Mouse (Mus musculus) hindbrain, postnatal 0 days (tissue): ENCODE results near the gene Crot. TPM values are rescaled to one million over a fixed set of nuclear protein-coding genes. Genes with fewer than 3 reads are reported as not detected.
A peak's percentile ranks its signal among the peaks of the same experiment; 100 is the strongest.

Experiments
- ATAC-seq: fragments of 200-750 bp; cut with Nextera tagmentation; 2 replicates; pipeline ENCODE4 v1.8.0; 2017; ENCODE audit warnings: mild to moderate bottlenecking, moderate TSS enrichment, moderate library complexity
- DNase-seq: peaks from one replicate; pipeline ENCODE4 v3.0.0-alpha.2; 2015; ENCODE audit warnings: low spot score
- H3K27ac ChIP-seq: fragments of 300-500 bp; sonication (generic); 2 replicates; pipeline ENCODE4 v1.5.1; 2014; ENCODE audit warnings: mild to moderate bottlenecking
- H3K27me3 ChIP-seq: fragments of 300-500 bp; sonication (generic); 2 replicates; pipeline ENCODE4 v1.6.1; 2014; ENCODE audit warnings: low read length, mixed read lengths; ENCODE audit not compliant: insufficient read depth
- H3K36me3 ChIP-seq: fragments of 300-500 bp; sonication (generic); 2 replicates; pipeline ENCODE4 v1.6.1; 2014; ENCODE audit warnings: low read length, mixed read lengths; ENCODE audit not compliant: insufficient read depth
- H3K4me1 ChIP-seq: fragments of 300-500 bp; sonication (generic); 2 replicates; pipeline ENCODE4 v1.6.1; 2014; ENCODE audit warnings: antibody characterized with exemption, low read length, mixed read lengths; ENCODE audit not compliant: insufficient read depth
- H3K4me2 ChIP-seq: fragments of 300-500 bp; sonication (generic); 2 replicates; pipeline ENCODE4 v1.6.1; 2014; ENCODE audit warnings: low read depth, mild to moderate bottlenecking, low read length, moderate library complexity, mixed read lengths
- H3K4me3 ChIP-seq: fragments of 300-500 bp; sonication (generic); 2 replicates; pipeline ENCODE4 v1.5.1; 2014; ENCODE audit warnings: low read length
- H3K9ac ChIP-seq: fragments of 300-500 bp; sonication (generic); replicated peaks from 2 replicates; pipeline ENCODE4 v1.6.1; 2014; ENCODE audit warnings: mild to moderate bottlenecking, low read length, moderate library complexity, mixed read lengths
- H3K9me3 ChIP-seq: fragments of 300-500 bp; sonication (generic); 2 replicates; pipeline ENCODE4 v1.6.1; 2016; ENCODE audit warnings: low read length, mixed read lengths
- CTCF ChIP-seq: IDR thresholded peaks from 2 replicates; pipeline ENCODE4 v1.5.1; 2016; ENCODE audit warnings: antibody characterized with exemption, control low read depth, low read depth
- WGBS: fragments of 180-500 bp; shearing (Covaris S2); extraction: QIAGEN DNeasy Blood & Tissue Kit; methylation state at CpG from one replicate; pipeline ENCODE4 v1.1.7; 2014; 5-methylcytosine and 5-hydroxymethylcytosine counted together
- polyA plus RNA-seq: library from polyadenylated mRNA; unstranded; fragments of >200 nt; fragmentation: Nextera tagmentation; extraction: Ambion mirVana; gene quantifications from 2 replicates; pipeline ENCODE4 v1.2.1, GENCODE M21; 2015
- total RNA-seq: library from RNA; depleted of rRNA; stranded (reverse); fragments of >200 nt; gene quantifications from 2 replicates; pipeline ENCODE4 v1.2.3, GENCODE M21; 2014; rRNA removed

Crot gene
- total RNA-seq: 18.3 and 20.7 TPM in 2 replicates
- 26.0 and 30.3 TPM in 2 replicates for polyA plus RNA-seq

DNA sequence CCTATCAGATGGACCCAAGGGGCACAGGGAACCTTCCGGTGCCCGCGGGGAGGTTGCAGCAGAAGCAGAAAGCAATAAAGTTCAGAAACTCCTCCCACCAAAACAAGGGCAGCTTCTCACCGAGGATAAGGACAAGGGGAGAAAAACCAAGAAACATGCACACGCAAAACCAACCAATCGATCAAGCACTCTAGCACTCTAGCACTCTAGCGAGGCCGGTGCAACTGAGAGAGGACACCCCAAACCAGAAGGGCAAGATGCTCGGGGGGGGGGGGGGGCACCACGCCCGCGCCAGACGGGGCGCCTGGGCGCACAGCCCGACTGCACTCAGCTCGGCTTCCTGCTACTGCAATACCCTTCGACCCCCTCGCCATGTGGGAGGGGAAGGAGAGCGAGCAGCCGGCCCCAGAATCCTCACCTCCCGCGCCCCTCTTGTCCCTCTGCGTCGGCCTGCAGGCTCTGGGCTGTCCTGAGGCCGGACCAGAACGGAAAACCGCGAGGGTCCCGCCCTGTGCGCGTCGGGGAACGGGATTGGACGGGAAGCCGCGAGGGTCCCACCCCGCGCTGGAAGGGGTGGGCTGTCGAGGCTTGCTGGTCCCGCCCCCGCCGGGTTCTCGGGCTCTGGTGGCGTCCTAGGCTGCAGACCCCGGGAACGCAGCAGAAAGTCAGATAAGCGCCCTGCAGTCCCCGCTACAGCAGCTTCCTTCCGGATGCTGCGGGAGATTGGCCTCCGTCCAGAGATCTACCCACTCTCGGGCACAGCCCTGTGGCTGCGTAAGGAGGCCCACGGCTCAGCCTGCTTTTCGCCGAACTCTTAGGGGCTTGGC is at the start of gene Crot:
TSS of gene Crot (minus strand) at position 639 of the 827 bp plus-strand sequence.
- ATAC-seq (peak; percentile 99), DNase-seq (peak; percentile 97)
- no peaks in the 10 kb centered on the region for H3K9me3 ChIP-seq
- H3K36me3 ChIP-seq: no peaks in the 10 kb centered on the region
- H3K27me3 ChIP-seq: no peaks in the 10 kb centered on the region
- peak within 1 kb of the TSS; percentile 83 for H3K4me2 ChIP-seq
- peak within 1 kb of the TSS; percentile 80 for H3K4me3 ChIP-seq
- peaks cover 11% of the 10 kb centered on the region; the same call in 1 of the 2 replicates for H3K4me1 ChIP-seq
- peak within 1 kb of the TSS; percentile 88 for H3K27ac ChIP-seq
- WGBS: under 1% methylated on average over 53 of the region's 57 CpGs
- peak within 1 kb of the TSS; percentile 76 for H3K9ac ChIP-seq
- TF ChIP-seq CTCF: peak; percentile 48; the same call in 1 of the 2 replicates

DNA sequence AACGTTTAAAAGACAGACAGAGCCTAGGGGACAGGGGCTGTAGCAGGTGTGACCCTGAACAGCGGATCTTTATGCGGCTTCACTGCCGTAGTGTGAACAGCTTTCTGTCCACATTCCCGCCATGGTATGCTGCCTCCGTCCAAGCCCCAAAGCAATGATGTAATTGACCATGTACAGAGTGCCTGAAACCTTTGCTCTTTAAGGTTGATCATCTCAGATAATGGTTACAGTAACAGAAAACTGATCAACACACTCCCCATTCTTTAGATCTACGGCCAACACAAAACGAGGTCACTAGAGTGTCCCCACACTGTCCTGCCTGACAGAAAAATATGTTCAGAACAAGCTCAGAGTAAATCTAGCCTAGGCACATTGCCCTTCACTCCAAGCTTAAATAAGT is 48.8 kb upstream of the Crot start:
- no peak for TF ChIP-seq CTCF
- Histone ChIP-seq H3K9me3 (no peaks in the 10 kb centered on the region), H3K4me2 (no peak overlapping the region), H3K36me3 (no peaks in the 10 kb centered on the region), H3K27me3 (no peaks in the 10 kb centered on the region), H3K9ac (no peak overlapping the region), H3K27ac (no peak overlapping the region), H3K4me1 (no peaks in the 10 kb centered on the region; the same call in 1 of the 2 replicates), H3K4me3 (no peak overlapping the region)
- WGBS: 84% methylated on average over 8 of the region's 8 CpGs
- no peak for ATAC-seq
- DNase-seq: no peak

DNA sequence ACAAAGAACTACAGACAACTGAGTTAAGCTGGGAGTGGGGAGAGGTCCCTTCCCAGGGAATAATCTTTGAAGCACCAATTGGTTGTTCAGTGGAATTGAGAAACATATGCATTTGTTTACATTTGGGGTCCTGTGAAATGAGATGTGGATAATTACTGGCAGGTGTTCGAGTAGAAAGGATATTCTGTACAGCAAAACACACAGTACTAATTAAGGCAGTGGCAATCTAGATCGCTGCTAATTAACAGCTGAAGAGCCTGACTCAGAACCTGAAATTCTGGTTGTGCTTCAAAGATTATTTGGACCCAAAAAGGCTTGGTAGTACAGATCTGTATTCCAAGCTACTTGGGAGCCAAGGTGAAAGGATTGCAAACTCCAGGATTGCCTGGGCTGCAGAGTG is 47.7 kb upstream of the Crot start:
- no peaks in the 10 kb centered on the region for H3K9me3 ChIP-seq
- H3K4me1 ChIP-seq: no peaks in the 10 kb centered on the region; the same call in 1 of the 2 replicates
- 32% methylated on average over 2 of the region's 2 CpGs for whole genome bisulfite sequencing
- no peak overlapping the region for H3K4me3 ChIP-seq
- no peak overlapping the region for H3K27ac ChIP-seq
- no peaks in the 10 kb centered on the region for H3K36me3 ChIP-seq
- no peaks in the 10 kb centered on the region for H3K27me3 ChIP-seq
- H3K4me2 ChIP-seq: no peak overlapping the region
- no peak for TF ChIP-seq CTCF
- H3K9ac ChIP-seq: no peak overlapping the region
- no peak for DNase-seq
- no peak for ATAC-seq

DNA sequence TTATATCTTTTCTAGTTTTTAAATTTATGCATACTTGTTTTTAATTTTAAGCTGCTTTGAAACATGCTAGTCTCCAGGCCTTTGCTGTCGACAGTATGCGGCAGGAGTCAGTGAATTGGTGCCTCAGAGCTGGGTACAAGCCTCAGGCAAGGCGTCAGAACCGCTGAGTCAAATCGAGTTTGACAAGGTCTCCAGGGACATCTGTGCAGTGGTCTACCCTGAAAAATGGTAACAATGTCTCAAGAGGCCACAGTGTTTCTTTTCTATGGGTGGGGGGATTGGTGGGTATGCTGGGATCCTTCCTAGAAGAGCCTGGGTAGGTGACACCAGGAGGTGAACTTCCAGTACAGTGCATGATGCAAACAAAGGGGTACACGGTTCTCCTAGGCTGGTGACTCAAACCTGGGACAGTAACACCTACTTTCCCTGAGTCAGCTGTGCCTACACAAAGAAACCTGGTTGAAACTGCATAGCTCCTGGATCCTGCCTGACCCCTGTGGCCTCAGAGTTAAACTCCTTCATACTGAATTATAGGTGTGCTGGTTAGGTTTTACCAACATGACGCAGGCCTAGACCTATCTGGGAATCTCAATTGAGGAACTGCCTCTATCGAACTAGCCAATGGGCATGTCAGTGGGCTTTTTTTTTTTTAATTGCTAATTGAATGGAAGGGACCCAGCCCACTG is 46.6 kb upstream of the Crot start:
- Histone ChIP-seq H3K9me3 (no peaks in the 10 kb centered on the region), H3K27me3 (no peaks in the 10 kb centered on the region), H3K4me2 (no peak overlapping the region), H3K27ac (no peak overlapping the region), H3K9ac (no peak overlapping the region), H3K4me3 (no peak overlapping the region), H3K36me3 (no peaks in the 10 kb centered on the region), H3K4me1 (no peaks in the 10 kb centered on the region; the same call in 1 of the 2 replicates)
- WGBS: 81% methylated on average over 8 of the region's 8 CpGs
- no peak for ATAC-seq
- no peak for DNase-seq
- no peak for TF ChIP-seq CTCF

DNA sequence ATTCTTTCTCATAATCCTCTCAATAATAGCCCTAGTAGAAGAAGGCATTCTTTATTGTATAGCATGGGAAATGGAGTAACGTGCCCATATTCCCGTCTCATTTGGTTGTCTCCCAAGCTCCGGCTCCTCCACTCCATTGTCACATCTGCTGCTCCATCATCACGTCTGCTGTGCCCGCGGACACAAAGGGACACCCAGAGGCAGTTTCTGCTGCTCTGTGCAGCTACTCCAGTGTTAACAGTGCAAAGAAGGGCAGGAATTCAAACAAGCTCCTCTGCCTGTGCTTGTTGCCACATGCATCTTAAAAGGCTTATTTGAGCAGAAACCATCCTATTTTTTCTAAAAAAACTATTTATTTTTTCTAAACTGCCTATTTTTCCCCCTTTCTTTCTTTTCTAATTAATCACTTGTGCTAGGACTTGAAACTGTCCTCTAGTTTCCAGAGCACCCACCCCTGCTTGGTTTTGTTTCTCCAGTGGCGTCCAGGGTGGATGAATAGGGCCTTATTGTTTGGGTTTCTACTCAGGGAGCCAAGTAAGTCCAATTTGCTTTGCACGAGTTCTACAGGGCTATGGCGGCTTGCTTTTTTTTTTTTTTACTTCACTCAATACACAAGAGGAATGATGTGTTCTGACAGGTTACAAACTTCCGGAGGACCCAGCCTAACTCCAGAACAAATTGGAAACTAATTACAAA is 45.7 kb upstream of the Crot start:
- DNase-seq: peak; percentile 39
- H3K27ac ChIP-seq: no peak overlapping the region
- WGBS: 33% methylated on average over 10 of the region's 10 CpGs

DNA sequence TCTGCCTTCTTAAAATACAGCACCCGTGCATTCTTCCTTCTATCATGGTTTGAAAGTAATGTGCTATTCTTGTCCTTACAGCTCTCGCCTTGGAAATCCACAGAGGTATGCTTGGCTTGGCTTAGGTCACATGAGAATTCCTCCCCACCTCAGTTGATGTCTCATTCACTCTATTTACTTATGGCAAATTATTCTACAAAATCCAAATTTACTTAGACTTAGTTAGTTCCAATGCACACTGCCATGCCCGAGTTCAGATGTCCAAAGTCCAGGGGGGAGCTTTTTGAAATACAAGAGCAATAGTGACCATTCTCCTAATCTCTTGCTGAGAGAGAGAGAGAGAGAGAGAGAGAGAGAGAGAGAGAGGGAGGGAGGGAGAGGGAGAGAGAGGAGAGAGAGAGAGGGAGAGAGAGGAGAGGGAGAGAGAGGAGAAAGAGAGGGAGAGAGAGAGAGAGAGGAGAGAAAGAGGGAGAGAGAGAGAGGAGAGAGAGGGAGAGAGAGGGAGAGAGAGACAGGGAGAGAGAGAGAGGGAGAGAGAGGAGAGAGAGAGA is 43.6 kb upstream of the Crot start:
- no peak overlapping the region for H3K4me2 ChIP-seq
- H3K9ac ChIP-seq: no peak overlapping the region
- no peak for DNase-seq
- H3K27ac ChIP-seq: no peak overlapping the region
- H3K4me3 ChIP-seq: no peak overlapping the region
- 80% methylated on average over 3 of the region's 3 CpGs for WGBS
- H3K27me3 ChIP-seq: no peaks in the 10 kb centered on the region
- no peak for TF ChIP-seq CTCF
- ATAC-seq: no peak
- H3K9me3 ChIP-seq: no peaks in the 10 kb centered on the region
- H3K36me3 ChIP-seq: no peaks in the 10 kb centered on the region
- no peaks in the 10 kb centered on the region; the same call in 1 of the 2 replicates for H3K4me1 ChIP-seq

More for the DNA sequence above, 45.7 kb upstream of the Crot start:
- no peak overlapping the region for H3K4me3 ChIP-seq
- no peaks in the 10 kb centered on the region for H3K27me3 ChIP-seq
- H3K4me1 ChIP-seq: no peaks in the 10 kb centered on the region; the same call in 1 of the 2 replicates
- no peaks in the 10 kb centered on the region for H3K9me3 ChIP-seq
- peak; percentile 68; the same call in 1 of the 2 replicates for ATAC-seq
- no peak overlapping the region for H3K4me2 ChIP-seq
- TF ChIP-seq CTCF: no peak
- H3K36me3 ChIP-seq: no peaks in the 10 kb centered on the region
- H3K9ac ChIP-seq: no peak overlapping the region
